Mouse (Mus musculus): ENCODE data around the gene F3.

DNA sequence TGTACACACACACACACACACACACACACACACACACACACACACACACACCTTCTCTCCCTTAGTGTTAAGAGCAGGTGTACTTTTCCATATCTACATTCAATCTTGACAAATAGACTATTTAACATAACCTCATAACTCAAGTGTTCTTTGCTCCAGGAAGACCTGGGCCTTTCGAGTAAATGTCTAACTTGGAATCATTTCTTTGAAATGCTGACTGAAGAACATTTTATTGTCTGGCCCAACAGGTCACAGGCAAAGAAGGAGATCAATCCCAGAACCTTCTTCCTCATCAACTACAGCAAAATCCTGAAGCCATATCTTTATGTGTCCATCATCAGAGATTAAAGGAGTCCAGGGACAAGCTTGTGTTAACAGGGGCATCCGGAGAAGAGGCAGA lies 8.9 kb upstream of the F3 start:
- TF ChIP-seq CTCF (IDR thresholded peaks at IDR 0.05; ENCODE audit: borderline replicate concordance, control insufficient read depth, extremely low read depth, insufficient read depth, low read length, poor library complexity) = no peak
- TF ChIP-seq POLR2A (IDR thresholded peaks at IDR 0.05; ENCODE audit: control insufficient read depth, extremely low read depth, insufficient read depth, low read length, poor library complexity) = no peak
